Comparison of ENCODE assay signal across 7 mouse cellular contexts in genomic region chr19:47000357-47000756, GRCm38 (mm10). TPM values are rescaled to one million over a fixed set of nuclear protein-coding genes. Genes with fewer than 3 reads are reported as not detected.
"Had no signal": no experiment of that assay in that cellular context is flagged by ENCODE, and none has a peak within 500 bp of the region (broad histone marks: within the 10 kb centered on the region; RNA-seq: fewer than 3 reads in every experiment).

No protein-coding gene starts in this region.

RNA-seq across cellular contexts. Expression of gene Ina, which starts 14.1 kb away (rescaled TPM):
- total RNA-seq: liver, adult 2 months; megakaryocyte progenitor cell, adult 5-6 weeks; megakaryocyte, adult 5-6 weeks; monocyte, adult 5-6 weeks had no signal
- polyA plus RNA-seq: liver, adult 2 months; liver, postnatal 0 days; macrophage; myocyte had no signal
